Mouse (Mus musculus) mouse trophoblast stem cell (cell line): ENCODE measurements around the gene Mepce.
"Not testable (repeated sequence)": the region's sequence is repeated elsewhere in the genome, so short reads cannot be mapped to it uniquely, and the experiment has no call there.

ENCODE experiments used
- in situ Hi-C, 2 experiments: fragments of 300-500 bp; cut with MseI, MboI; formaldehyde crosslinking; loops; 2 replicates in 1 of 2; 3 replicates in 1 of 2; pipeline ENCODE4 v1.15.1; 2025

Gene Mepce

DNA sequence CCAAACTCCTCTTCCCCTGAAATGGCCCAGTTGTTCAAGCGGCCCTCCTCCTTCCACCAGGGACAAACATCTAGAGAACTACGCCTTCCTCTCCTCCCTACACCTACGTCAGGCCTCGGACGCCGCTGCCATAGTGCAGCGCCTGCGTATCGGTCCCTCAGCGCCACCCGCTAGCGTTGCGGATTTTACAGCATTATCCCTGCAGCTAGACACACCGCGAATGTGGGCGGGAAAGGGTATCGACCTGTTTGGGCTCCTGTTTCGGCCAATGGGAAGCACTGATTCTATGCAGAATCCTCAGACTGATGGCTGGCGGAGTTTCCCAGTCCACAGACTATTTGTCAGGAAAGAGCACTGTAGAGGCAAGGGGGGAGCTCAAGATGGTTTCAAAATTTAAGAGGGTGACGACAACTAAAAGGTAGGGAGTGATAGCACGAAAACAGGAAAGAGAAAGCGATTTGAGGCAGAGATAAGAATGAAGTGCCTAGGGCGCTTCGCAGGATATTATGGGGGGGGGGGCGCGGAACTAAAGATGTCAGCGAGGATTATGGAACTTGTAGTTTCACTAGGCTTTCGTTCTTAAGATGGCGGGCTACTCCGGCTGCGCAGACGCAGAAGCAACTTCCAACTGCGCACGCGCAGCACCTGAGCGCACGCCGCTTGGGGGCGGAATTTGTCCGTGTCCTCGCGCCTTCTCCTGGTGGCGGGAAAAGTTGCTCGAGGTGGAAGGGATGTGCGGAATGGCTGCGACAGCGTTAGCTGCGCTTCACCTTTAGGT lies at the start of gene Mepce, which contains the start of gene Zcwpw1:
TSS of gene Mepce (minus strand) at position 505 of the 778 bp plus-strand sequence.
TSS of gene Zcwpw1 (plus strand) at position 648 of the 778 bp plus-strand sequence.
- in situ Hi-C loops = no loop called here

DNA sequence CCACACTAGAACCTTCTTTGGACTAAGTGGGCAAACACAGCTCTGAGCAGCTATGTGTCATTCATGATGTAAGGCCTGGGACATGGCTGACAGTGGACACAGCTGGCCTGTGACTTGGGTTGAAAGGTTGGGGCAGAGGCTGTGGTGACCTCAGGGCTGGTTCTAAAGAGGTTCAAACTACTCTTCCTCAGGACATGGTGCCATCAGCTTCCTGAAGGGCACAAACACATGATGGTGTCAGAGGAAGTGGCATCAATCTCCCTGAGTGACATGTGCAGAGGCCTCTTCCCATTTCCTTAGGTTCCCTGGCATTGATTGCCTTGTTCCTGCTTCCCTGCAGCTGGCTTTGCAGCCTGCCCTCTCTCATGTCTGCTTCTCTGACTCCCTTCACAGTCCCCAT lies 49.7 kb upstream of the Mepce start:
- in situ Hi-C loops = not testable (repeated sequence)

DNA sequence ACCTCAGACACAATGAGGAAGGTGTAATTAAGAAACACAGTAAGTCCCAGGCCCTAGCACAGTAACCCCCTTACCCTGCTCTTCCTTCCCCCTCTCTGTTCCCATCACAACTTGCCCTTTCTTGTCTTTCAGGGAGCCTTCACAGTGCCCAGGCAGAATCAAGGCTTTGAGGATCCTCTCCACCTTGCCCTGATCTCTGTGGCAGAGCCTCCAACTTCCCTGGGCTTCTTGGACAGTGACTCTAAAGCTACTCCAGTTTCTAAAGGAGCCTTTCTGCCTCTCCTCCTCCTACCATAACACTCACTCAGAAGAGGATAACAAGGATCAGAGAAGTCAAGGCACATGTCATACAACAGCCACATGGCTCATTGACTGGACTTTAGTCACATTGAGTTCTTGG lies 49.2 kb upstream of the Mepce start:
- in situ Hi-C loops = no loop called here

DNA sequence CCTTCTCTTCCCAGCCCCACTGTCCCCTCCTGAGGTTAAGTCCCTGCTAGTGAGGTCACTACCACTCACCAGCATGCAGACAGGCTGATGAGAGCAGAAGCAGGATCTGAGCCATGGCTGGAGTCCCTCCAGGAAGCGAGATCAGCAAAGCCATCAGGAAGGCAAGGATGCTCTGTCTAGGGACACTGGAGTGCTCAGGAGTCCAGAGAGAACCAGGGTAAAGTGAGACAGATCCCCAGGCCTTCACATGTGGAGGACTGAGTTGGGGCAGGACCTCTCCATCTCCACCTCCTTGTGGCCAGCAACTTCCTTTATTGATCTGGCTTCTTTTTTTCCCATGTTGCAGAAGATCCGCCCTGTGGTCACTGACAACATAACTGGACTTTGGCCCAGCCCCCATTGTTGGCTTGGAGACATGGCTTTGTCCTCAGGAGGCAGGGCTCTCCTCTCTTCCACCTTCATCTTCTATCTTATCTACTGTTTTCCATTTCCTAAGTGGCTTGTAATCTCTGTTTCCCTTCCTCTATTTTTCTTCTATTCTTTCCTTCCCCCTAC lies 48.6 kb upstream of the Mepce start, which contains the start of gene Pilra:
TSS of gene Pilra (minus strand) at position 316 of the 555 bp plus-strand sequence.
- in situ Hi-C loops = not testable (repeated sequence)

DNA sequence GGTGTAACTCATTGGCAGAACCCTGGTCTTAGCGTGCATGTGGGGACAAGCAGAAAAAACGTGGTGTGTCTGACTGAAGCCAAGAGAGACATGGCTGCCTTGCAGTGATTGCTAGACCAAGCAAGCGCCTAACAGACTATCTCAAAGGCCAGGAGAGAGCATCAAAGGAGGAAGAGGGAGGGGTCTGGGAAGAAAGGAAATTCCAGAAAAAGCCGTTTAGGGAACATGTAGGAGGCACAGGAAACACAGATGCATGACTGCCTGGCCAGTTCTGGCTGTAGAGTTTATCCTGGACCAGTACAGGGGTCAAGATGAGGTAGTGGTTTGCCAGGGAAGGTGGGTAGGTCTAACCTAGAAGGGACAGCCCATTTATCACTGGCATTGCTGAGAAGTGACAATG lies 46.0 kb upstream of the Mepce start:
- in situ Hi-C loops = no loop called here

DNA sequence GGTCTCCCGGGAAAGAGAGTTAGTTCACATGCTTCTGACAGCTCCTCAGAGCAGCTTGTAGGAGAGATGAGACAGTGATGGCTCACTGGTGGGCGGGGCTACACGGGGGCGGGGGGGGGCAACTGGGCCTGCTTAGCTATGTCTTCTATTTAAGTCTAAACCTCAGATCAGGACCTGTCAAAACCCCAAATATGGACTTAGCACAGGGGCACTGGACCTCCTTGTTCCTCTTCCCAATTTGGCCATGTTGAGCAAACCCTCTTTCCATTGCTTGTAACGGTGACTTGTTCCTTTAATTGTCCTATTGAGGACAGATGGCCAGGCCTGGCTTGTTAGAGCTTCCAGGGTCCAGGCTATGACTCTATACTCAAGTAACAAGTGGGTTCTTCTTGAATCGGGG lies 44.1 kb upstream of the Mepce start:
- in situ Hi-C loops = no loop called here

DNA sequence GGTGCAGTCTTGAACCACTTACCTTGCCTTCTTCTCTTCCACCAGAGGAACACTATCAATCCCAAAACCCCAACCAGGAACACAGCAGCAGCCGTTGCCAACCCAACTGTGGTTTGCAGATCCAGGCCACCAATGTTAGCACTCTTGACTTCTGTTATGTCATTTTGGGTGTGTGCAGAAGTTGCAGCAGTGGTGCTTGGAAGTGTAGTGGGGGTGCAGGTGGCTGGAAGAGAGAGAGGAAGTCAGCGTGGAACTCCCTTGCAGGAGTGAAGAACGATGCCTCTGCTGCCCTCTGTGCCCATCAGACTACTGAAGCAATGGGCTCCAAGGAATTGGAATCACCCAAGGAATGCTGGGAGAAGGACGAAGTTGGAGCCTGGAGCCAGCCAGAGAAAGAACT lies 43.7 kb upstream of the Mepce start:
- in situ Hi-C loops = no loop called here

DNA sequence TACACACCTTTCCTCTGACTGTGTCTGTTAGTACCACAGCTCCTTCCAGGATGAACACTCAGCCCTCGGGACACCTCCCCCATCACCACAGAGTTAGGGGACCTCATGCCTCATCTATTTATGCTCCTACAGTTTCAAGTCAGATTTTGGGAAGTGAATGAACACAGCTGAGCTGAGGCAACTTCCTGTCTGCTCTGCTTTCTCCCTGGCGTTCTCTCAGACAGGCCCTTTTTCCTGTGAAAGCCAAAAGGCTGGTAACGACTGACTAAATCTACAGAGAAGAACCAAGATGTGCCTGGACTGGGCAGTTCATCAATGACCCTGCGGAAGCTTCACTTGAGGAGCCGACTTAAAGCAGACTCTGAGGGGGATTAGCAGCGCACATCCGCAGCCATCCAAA lies 42.8 kb upstream of the Mepce start:
- in situ Hi-C loops = no loop called here

DNA sequence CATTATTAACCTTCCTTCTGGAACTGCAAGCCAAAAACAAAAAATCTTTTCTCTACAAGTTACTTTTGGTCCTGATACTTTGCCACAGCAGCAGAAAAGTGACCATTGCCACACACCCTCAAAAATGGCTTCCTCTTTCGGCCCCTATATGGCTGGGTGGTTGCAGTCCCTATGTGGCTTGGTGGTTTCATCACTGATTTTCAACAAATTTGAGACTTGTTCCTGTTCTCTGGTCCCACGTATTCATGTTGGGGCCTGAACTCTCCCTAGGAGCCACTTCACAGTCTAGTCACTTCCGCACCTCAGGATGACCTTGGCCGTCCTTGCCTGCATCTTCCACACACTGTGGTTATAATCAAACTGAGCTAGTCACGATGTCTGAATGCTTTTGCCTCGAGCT lies 41.2 kb upstream of the Mepce start:
- in situ Hi-C loops = no loop called here

DNA sequence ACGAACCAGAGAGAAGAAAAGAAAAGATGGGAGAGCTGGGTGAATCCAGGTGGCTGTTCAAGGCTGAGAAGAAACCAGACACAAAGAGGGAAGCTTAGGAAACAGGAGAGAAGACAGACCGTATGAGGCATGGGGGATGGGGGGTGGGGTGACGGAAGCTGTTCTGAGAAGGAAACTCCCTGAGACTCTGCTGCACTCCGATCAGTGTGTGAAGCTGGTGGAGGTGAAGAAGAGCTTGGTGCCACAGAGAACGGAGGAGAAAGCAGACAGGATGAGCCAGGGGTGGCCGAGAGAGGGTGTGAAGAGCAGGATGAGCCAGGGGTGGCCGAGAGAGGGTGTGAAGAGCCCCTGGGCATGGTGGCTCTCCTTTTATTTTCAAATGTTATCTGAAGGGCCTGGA lies 39.0 kb upstream of the Mepce start:
- in situ Hi-C loops = no loop called here

DNA sequence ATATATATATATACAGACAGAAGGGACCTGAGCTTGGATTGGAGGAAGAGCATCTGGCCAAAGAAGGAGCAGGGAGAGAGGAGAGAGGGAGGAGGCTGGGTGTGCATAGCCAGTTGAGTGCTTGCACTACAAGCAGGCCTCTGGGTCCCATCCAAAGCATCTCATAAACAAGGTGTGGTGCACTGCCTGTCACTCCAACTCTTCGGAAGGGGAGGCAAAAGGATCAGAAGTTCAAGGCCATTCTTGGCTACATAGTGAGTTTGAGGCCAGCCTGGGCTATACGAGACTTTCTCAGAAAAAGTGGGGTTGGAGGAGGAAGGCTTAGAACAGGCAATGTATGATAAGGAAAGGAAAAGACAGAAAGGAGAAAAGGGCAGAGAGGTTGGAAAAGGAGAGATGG lies 38.5 kb upstream of the Mepce start:
- in situ Hi-C loops = no loop called here

DNA sequence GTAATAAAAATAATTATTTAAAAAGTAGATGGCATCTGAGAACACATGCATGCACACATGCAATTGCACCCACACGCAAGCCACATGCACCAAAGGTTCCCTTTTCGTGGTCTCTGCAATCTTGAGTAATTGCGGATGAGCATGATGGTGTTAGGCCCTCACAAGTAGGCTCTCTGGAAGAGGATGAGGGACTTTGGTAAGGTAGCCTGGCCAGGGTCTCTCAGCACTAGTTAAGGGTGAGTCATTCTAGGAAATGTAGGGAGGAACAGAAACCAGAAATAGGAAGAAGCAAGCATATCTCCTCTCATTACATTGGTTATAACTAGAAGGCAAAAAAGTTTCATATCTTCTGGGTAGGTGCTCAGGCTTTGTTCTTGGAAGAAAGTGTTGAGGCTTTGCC lies 37.6 kb upstream of the Mepce start:
- in situ Hi-C loops = no loop called here

DNA sequence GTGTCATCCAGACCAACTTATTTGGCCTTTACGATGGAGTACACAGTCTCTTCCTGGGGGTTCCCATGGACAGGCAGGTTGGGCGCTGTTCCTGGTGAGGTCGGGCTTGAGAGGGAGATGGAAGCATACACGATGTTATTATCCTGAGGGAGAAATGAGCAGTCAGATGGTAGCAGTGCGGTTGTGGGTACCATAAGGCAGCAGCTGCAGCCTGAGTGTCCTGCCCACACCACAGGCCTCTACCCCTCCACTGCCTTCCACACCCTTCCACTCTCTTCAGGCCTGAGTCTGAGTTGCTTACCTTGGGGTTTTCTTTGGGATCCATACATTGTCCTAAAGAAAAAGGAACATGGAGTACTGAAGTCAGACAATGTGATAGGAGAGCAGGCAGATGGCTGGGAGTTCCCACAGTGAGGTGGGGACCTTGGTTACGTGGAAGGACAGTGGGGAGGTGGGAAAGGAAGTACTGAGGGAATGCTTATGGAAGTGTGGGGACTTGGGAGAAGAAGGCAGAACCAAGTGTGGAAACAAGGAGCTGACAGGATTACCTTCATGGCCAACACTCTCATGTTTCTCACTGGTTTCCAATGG lies 36.1 kb upstream of the Mepce start:
- in situ Hi-C loops = no loop called here

DNA sequence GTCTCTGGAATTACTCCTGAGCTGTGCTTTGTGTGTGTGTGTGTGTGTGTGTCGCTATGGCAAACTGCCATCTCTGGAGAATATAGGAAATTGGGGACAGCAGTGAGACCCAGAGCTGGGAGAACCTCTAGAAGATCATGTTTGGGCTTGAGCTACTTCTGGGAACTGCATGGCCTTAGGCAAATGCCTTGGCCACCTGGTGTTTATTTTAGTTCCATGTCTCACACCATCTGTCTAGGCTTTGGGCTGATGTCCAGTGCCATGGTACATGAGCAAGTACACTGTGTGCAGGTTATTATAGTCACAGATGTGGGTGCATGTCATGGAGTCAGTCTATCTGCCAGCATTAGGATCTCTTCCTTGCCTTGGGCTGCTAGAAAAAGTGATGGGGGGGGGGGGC lies 35.1 kb upstream of the Mepce start:
- in situ Hi-C loops = no loop called here

DNA sequence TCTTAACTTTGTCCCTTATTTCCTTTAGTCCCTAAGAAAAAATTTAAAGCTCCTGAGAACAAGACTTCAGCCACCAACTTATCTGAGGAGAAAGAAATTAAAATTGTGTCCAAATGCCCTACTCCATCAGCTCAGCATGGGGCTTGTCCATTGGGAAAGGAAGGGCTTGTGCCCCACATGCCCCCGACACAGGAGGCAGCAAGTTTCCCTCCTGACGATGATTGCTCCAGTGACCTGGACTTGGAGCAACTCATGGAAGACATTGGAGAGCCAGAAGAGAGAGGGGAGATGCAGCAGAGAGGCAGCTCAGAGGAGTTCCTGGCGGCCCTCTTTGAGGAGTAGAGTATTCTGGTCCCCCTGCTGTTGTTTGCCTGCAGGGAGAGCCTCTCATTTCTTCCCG lies 34.7 kb upstream of the Mepce start:
- in situ Hi-C loops = no loop called here

DNA sequence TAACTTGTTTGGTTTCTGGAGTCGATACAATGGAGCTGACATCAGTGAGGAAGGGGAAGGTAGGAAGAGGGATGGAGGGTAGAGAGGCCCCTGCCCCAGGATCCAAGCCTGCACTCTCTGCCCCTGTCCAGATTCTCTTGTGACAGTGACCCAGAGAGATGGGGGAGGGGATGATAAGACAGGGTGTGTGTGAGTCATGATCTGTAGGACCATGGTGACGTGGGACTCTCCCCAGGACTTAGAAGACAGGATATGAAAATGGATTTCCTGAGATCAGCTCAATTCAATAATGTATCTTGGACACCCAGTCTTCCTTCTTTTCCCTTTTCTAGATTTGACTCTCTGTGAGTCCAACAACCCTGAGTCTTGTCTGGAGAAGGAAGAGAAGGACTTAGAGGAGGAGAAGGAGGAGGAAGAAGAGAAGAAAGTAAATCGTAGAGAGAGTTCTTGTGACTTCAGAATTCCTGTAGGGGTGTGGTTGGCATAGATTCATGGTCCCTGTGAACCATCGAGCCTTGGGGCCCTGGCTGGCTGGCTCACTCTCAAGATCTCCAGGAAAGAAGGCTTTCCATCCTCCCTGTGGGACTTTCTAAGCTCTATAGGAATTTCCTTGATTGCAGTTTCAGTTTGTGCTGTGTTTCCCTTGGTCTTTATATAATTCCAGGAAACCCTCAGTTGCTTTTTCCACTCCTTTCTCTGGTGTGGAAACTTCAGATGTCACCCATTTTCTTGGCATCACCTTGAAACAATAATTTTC lies 30.2 kb upstream of the Mepce start:
- in situ Hi-C loops = no loop called here

DNA sequence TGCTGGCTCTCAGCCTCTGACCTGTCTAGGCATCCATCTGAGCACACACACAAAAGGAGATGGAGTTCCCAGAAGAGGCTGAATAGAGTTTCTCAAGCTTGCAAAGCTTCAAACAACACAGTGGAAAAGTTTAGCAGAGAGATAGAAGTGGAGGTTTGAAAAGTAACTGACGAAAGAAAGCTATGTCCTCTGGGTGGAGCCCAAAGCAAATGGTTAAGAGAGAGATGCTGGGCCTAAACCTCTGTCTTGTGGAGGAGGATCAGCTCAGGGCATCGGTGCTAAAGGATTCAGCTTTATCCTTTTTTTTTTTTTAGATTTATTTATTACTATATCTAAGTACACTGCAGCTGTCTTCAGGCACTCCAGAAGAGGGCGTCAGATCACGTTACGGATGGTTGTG lies 20.9 kb upstream of the Mepce start:
- in situ Hi-C loops = no loop called here

DNA sequence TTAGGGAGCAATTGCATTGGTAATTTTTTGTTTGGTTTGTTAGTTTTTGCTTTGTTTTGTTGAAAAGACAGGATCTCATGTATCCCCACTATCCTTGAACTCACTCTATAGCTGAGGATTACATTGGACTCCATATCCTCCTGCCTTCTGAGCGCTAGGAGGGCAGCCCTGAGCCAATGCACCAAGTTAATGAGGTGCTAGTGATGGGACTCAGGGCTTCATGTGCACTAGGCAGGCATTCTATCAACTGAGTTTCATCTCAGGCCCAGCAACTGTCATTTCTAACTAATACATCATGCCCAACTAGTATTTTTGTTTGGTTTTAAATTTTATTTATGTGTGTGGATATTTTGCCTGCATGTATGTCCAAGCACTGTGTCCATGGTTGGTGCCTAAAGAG lies 18.7 kb upstream of the Mepce start:
- in situ Hi-C loops = no loop called here

DNA sequence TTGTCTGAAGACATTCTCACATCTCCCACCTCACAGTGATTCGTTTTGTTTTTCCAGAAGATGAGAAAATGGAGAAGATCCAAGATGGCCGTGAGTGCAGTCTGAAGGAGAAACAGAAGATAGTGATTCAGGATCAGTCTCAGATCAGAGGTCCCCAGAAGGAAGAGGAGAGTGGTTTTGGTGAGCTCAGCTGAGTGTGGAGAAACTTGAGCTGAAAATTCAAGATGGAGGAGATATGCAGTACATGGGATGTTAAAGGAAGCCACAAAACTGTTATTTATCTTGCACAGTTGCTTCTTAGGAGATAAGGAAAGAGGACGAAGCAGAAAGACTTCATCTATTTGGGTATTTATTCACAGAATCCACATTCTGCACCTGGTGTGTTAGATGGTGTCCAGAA lies 13.5 kb upstream of the Mepce start:
- in situ Hi-C loops = no loop called here

DNA sequence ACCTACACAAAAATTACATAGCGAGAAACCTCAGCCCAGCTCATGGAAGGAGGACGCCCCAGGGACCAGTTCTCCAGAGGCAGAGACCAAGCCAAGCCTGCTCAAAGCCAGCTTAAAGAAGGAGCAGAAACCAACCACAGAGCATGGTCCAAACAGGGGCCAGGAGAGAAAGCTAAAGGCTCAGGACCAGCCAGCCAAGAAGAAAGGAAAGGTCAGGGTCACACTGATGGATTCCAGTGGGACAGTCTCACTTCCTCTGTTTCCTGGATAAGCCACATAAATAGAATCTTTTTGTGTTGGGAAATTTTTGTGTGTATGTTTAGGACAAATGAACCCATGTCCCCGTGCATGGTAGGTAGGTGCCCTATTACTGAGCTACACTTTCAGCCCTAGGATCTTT lies 9.2 kb upstream of the Mepce start:
- in situ Hi-C loops = loop anchor here (5.0 to 10.0 kb wide), 2 partner anchors 81 to 178 kb away; no protein-coding TSS in a partner anchor

DNA sequence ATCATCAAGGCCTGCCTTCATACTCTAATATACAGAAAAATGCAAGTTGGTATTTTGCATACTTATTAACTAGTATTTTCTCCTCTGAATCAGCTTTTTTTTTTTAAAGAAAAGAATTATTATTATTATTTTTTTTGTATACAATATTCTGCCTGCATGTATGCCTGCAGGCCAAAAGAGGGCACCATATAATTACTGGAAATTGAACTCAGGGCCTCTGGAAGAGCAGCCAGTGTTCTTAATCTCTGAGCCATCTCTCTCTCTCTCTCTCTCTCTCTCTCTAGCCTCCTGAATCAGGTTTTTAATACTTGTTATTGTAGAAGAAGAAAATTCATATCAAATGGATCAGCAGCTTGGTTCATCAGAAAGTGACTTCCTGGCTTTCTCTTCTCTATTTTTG lies 4.1 kb upstream of the Mepce start:
- in situ Hi-C loops = loop anchor here in 1 of 2 experiments (5.0 to 10.0 kb wide), 2 partner anchors 86 to 183 kb away; no protein-coding TSS in a partner anchor

DNA sequence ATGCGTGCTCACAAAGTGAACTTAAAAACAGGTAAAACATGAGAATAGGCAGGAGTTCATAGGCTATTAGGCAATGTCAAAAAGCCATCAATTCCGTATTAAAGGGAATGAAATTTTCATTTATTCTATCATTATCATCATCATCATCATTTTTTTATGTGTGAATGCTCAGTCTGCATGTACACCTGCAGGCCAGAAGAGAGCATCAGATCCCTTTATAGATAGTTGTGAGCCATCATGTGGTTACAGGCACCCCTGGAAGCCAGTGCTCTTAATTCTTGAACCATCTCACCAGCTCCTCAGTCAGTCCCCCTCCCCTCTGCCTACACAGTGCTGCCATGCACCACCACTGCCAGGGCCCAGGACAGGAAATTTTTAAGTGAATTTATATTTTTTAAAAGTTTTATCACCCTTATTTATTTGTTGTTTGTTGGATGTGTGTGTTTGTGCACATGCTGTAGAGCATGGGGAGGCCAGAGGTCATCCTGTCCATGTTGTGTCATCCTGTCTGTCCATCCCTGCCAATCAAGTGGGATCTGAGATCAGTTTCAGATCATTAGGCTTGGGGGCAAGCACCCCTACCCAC lies 1.6 kb upstream of the Mepce start:
- in situ Hi-C loops = no loop called here
